Mouse (Mus musculus): ENCODE measurements at regions not wholly inside any gene's neighbourhood (a gene's known extent, or its start where the extent isn't known, plus 50 kb on each side); places are given as distances from the start of the nearest gene placed in this dataset.
A peak's percentile ranks its signal among the peaks of the same experiment; 100 is the strongest.

GRCm38 (mm10) chr8:11098790-11099590 lies 90.7 kb upstream of the Irs2 start:
- TF ChIP-seq CTCF (IDR thresholded peaks at IDR 0.05; ENCODE audit: low read depth, low read length) (no peak), POLR2A (IDR thresholded peaks at IDR 0.05; ENCODE audit: extremely low read depth, insufficient read depth, low read length) (no peak)
- WGBS, result 86% methylated on average over 11 of the region's 11 CpGs

GRCm38 (mm10) chr8:11098228-11098778 lies 90.0 kb upstream of the Irs2 start:
- Histone ChIP-seq H3K4me3 (ENCODE audit: insufficient read depth, low read depth, low read length) (no peak overlapping the region), H3K9ac (ENCODE audit: low read depth, low read length) (no peak overlapping the region), H3K36me3 (ENCODE audit: control insufficient read depth, insufficient read depth, low read length) (no peaks in the 10 kb centered on the region), H3K79me2 (ENCODE audit: control insufficient read depth, insufficient read depth, low read length) (no peaks in the 10 kb centered on the region), H3K27ac (replicated peaks; ENCODE audit: insufficient read depth, low read depth, low read length) (no peak overlapping the region), H3K4me1 (ENCODE audit: control insufficient read depth, insufficient read depth, low read length) (peaks cover 3% of the 10 kb centered on the region; the same call in 1 of the 2 replicates), H3K27me3 (ENCODE audit: control insufficient read depth, insufficient read depth, low read length) (no peaks in the 10 kb centered on the region)
- WGBS, result 19% methylated on average over 10 of the region's 10 CpGs
- TF ChIP-seq CTCF (IDR thresholded peaks at IDR 0.05; ENCODE audit: low read depth, low read length), result no peak
- no peak for TF ChIP-seq POLR2A (IDR thresholded peaks at IDR 0.05; ENCODE audit: extremely low read depth, insufficient read depth, low read length)
- DNase-seq (ENCODE audit: extremely low read depth, low read depth, low spot score), result peak; percentile 96

More at GRCm38 (mm10) chr8:11098790-11099590, 90.7 kb upstream of the Irs2 start:
- no peak for DNase-seq (ENCODE audit: extremely low read depth, low read depth, low spot score)
- H3K36me3 ChIP-seq (ENCODE audit: control insufficient read depth, insufficient read depth, low read length), result no peaks in the 10 kb centered on the region
- H3K9ac ChIP-seq (ENCODE audit: low read depth, low read length), result no peak overlapping the region
- no peaks in the 10 kb centered on the region for H3K27me3 ChIP-seq (ENCODE audit: control insufficient read depth, insufficient read depth, low read length)
- no peaks in the 10 kb centered on the region for H3K79me2 ChIP-seq (ENCODE audit: control insufficient read depth, insufficient read depth, low read length)
- no peak overlapping the region for H3K27ac ChIP-seq (replicated peaks; ENCODE audit: insufficient read depth, low read depth, low read length)
- H3K4me3 ChIP-seq (ENCODE audit: insufficient read depth, low read depth, low read length), result no peak overlapping the region
- H3K4me1 ChIP-seq (ENCODE audit: control insufficient read depth, insufficient read depth, low read length), result peaks cover 3% of the 10 kb centered on the region; the same call in 1 of the 2 replicates

GRCm38 (mm10) chr8:11097813-11098212 lies 89.6 kb upstream of the Irs2 start:
- 95% methylated on average over 3 of the region's 3 CpGs for WGBS
- Histone ChIP-seq H3K9ac (ENCODE audit: low read depth, low read length) (no peak overlapping the region), H3K4me3 (ENCODE audit: insufficient read depth, low read depth, low read length) (no peak overlapping the region), H3K4me1 (ENCODE audit: control insufficient read depth, insufficient read depth, low read length) (peaks cover 3% of the 10 kb centered on the region; the same call in 1 of the 2 replicates), H3K27me3 (ENCODE audit: control insufficient read depth, insufficient read depth, low read length) (no peaks in the 10 kb centered on the region), H3K79me2 (ENCODE audit: control insufficient read depth, insufficient read depth, low read length) (no peaks in the 10 kb centered on the region), H3K36me3 (ENCODE audit: control insufficient read depth, insufficient read depth, low read length) (no peaks in the 10 kb centered on the region), H3K27ac (replicated peaks; ENCODE audit: insufficient read depth, low read depth, low read length) (no peak overlapping the region)
- TF ChIP-seq CTCF (IDR thresholded peaks at IDR 0.05; ENCODE audit: low read depth, low read length) (no peak), POLR2A (IDR thresholded peaks at IDR 0.05; ENCODE audit: extremely low read depth, insufficient read depth, low read length) (no peak)
- DNase-seq (ENCODE audit: extremely low read depth, low read depth, low spot score), result no peak

- Histone ChIP-seq H3K27me3 (ENCODE audit: control insufficient read depth, insufficient read depth, low read length) (no peaks in the 10 kb centered on the region), H3K79me2 (ENCODE audit: control insufficient read depth, insufficient read depth, low read length) (no peaks in the 10 kb centered on the region), H3K9ac (ENCODE audit: low read depth, low read length) (no peak overlapping the region), H3K27ac (replicated peaks; ENCODE audit: insufficient read depth, low read depth, low read length) (no peak overlapping the region), H3K4me1 (ENCODE audit: control insufficient read depth, insufficient read depth, low read length) (peaks cover 3% of the 10 kb centered on the region), H3K4me3 (ENCODE audit: insufficient read depth, low read depth, low read length) (no peak overlapping the region), H3K36me3 (ENCODE audit: control insufficient read depth, insufficient read depth, low read length) (no peaks in the 10 kb centered on the region)
- 78% methylated on average over 8 of the region's 8 CpGs for WGBS
- DNase-seq (ENCODE audit: extremely low read depth, low read depth, low spot score), result no peak
- TF ChIP-seq CTCF (IDR thresholded peaks at IDR 0.05; ENCODE audit: low read depth, low read length) (no peak), POLR2A (IDR thresholded peaks at IDR 0.05; ENCODE audit: extremely low read depth, insufficient read depth, low read length) (no peak)
Observed at GRCm38 (mm10) chr8:11094516-11094915, 86.3 kb upstream of the Irs2 start.

- Histone ChIP-seq H3K4me3 (ENCODE audit: insufficient read depth, low read depth, low read length) (no peak overlapping the region), H3K27me3 (ENCODE audit: control insufficient read depth, insufficient read depth, low read length) (no peaks in the 10 kb centered on the region), H3K9ac (ENCODE audit: low read depth, low read length) (no peak overlapping the region), H3K4me1 (ENCODE audit: control insufficient read depth, insufficient read depth, low read length) (peaks cover 5% of the 10 kb centered on the region), H3K36me3 (ENCODE audit: control insufficient read depth, insufficient read depth, low read length) (no peaks in the 10 kb centered on the region), H3K79me2 (ENCODE audit: control insufficient read depth, insufficient read depth, low read length) (no peaks in the 10 kb centered on the region), H3K27ac (replicated peaks; ENCODE audit: insufficient read depth, low read depth, low read length) (no peak overlapping the region)
- TF ChIP-seq CTCF (IDR thresholded peaks at IDR 0.05; ENCODE audit: low read depth, low read length), result no peak
- TF ChIP-seq POLR2A (IDR thresholded peaks at IDR 0.05; ENCODE audit: extremely low read depth, insufficient read depth, low read length), result no peak
- WGBS, result 70% methylated on average over 4 of the region's 4 CpGs
- no peak for DNase-seq (ENCODE audit: extremely low read depth, low read depth, low spot score)
Observed at GRCm38 (mm10) chr8:11092348-11092747, 84.1 kb upstream of the Irs2 start.

Data from liver, adult 2 months (tissue).